Mouse (Mus musculus) kidney, adult 2 months (tissue): ENCODE measurements around the gene Srrt. TPM values are rescaled to one million over a fixed set of nuclear protein-coding genes. Genes with fewer than 3 reads are reported as not detected.

Experiments
- DNase-seq: peaks from one replicate; pipeline ENCODE4 v3.0.0; 2021
- H3K27ac ChIP-seq: fragments of 200-500 bp; 2 replicates; pipeline ENCODE4 v1.5.1; 2012; ENCODE audit warnings: low read depth, low read length, control low read depth, inconsistent platforms; ENCODE audit not compliant: insufficient read depth
- H3K27me3 ChIP-seq: fragments of 200-500 bp; replicated peaks from 2 replicates; pipeline ENCODE4 v1.6.1; 2012; ENCODE audit warnings: mild to moderate bottlenecking, moderate library complexity, low read length, inconsistent platforms; ENCODE audit not compliant: control insufficient read depth, insufficient read depth
- H3K36me3 ChIP-seq: fragments of 200-500 bp; 2 replicates; pipeline ENCODE4 v1.6.1; 2012; ENCODE audit warnings: mild to moderate bottlenecking, moderate library complexity, low read length, inconsistent platforms; ENCODE audit not compliant: control insufficient read depth, insufficient read depth
- H3K4me1 ChIP-seq: fragments of 200-500 bp; 2 replicates; pipeline ENCODE4 v1.6.1; 2011; ENCODE audit warnings: low read length; ENCODE audit not compliant: control insufficient read depth, insufficient read depth
- H3K4me3 ChIP-seq: fragments of 200-500 bp; 2 replicates; pipeline ENCODE4 v1.5.1; 2011; ENCODE audit warnings: mild to moderate bottlenecking, low read depth, low read length, control low read depth; ENCODE audit not compliant: insufficient read depth
- CTCF ChIP-seq: fragments of 200-500 bp; conservative IDR thresholded peaks from 2 replicates; pipeline ENCODE4 v1.5.1; 2011; ENCODE audit warnings: low read depth, mild to moderate bottlenecking, control low read depth, low read length, moderate library complexity, mixed read lengths; ENCODE audit not compliant: insufficient read depth, insufficient read length
- POLR2A ChIP-seq: fragments of 200-500 bp; IDR thresholded peaks from one replicate; pipeline ENCODE4 v1.6.1; 2011; ENCODE audit warnings: low read depth, low read length, control low read depth
- WGBS: fragments of 180-500 bp; shearing (Covaris S2); methylation state at CpG from one replicate; pipeline ENCODE4 v1.1.7; 2018; 5-methylcytosine and 5-hydroxymethylcytosine counted together
- polyA plus RNA-seq: library from polyadenylated mRNA; depleted of rRNA; stranded (reverse); fragments of >200 nt; gene quantifications from 2 replicates; pipeline ENCODE4 v1.2.3, GENCODE M21; 2012

Srrt gene
- polyA plus RNA-seq, 1 experiment = 83.0 TPM

DNA sequence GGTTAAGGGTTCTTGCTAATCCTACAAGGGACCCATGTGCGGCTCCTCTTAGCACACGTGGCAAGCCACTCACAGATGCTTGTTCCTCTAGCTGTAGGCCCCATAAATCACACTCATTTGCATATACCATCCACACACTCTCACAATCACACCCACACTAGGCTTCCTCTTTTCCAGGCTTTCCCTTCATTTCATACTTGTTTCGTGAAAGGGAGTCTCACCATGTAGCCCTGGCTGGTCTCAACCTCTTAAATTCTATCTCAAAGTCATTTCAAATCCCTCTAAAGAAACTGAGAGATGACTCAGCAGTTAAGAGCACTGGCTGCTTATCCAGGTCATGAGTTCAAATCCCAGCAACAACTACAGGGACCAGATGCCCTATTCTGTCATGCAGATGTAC, 1.7 kb downstream of the Srrt start:
- 46% methylated on average over 3 of the region's 3 CpGs for WGBS
- no peak overlapping the region for H3K4me3 ChIP-seq

DNA sequence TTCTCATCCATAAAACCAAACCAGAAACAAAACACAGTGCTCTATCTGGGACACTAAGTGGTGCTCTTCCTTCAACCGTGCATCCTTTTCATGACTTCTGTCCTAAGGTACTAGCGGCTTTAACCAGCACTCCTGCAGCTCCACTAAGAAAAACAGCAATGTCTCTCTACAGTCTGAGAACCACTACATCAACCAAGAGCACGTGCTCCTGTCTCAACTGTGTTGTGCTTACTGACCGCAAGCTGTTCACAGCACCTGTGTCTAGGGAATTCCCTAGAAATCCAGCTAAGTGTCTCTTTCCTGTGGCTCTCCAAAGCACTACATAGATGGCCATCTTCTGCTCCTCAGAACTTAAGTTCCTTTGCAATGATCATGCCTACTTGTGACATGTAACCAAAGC, 2.7 kb downstream of the Srrt start:
- Histone ChIP-seq H3K27ac (no peak overlapping the region), H3K4me3 (no peak overlapping the region), H3K27me3 (no peaks in the 10 kb centered on the region), H3K36me3 (peaks cover 5% of the 10 kb centered on the region), H3K4me1 (peaks cover 9% of the 10 kb centered on the region; the same call in 1 of the 2 replicates)
- TF ChIP-seq CTCF (no peak), POLR2A (no peak)
- WGBS = 43% methylated on average over 4 of the region's 4 CpGs
- DNase-seq = no peak

More for the DNA sequence above, 1.7 kb downstream of the Srrt start:
- Histone ChIP-seq H3K27me3 (no peaks in the 10 kb centered on the region), H3K4me1 (peaks cover 9% of the 10 kb centered on the region; the same call in 1 of the 2 replicates), H3K36me3 (no peaks in the 10 kb centered on the region; the same call in 1 of the 2 replicates), H3K27ac (no peak overlapping the region)
- no peak for DNase-seq
- TF ChIP-seq POLR2A (no peak), CTCF (no peak)

DNA sequence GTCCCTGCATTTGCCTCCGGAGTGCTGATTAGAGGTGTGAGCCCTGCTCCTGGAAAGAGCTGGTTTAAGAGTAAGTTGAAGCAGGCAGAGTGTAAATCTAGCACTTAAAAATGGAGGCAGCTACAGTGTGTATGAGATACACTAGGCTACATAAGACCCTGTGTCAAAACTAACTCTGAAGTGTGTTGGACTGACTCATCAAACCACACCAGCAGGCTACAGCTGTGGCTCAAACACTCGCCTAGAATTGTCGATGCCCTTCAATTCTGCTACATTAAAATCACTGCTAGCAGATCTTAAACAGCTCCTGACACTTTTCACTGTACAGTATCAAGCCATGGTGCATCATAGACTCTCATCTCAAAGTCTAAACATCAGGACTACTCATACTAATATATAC, 3.3 kb downstream of the Srrt start:
- H3K27ac ChIP-seq = no peak overlapping the region
- no peak overlapping the region for H3K4me3 ChIP-seq
- TF ChIP-seq CTCF (no peak), POLR2A (no peak)
- H3K36me3 ChIP-seq = peaks cover 5% of the 10 kb centered on the region
- H3K27me3 ChIP-seq = no peaks in the 10 kb centered on the region
- DNase-seq = no peak
- peaks cover 9% of the 10 kb centered on the region; the same call in 1 of the 2 replicates for H3K4me1 ChIP-seq
- WGBS = 65% methylated on average over 3 of the region's 3 CpGs

DNA sequence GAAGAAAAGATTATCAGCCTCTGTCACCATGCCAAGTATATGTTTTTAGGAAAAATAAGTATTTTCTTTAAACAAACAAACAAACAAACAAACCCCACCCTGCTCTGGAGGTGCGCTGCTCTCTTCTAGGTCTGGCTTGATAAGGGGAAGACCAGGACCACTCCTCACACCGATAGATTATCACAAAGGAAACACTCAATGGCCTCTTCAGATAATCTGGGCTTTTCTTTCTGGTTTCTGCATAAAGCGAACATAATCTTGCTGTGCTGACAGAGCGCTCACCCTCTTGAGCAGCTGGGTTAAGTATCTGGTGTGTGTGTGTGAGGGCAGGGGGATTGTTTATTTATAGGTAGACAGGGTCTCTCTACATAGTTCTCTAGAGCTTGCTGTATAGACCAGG, 3.9 kb downstream of the Srrt start:
- WGBS = 93% methylated on average over 4 of the region's 4 CpGs
- Histone ChIP-seq H3K4me1 (peaks cover 9% of the 10 kb centered on the region; the same call in 1 of the 2 replicates), H3K27me3 (no peaks in the 10 kb centered on the region), H3K27ac (no peak overlapping the region), H3K36me3 (peaks cover 5% of the 10 kb centered on the region), H3K4me3 (no peak overlapping the region)
- no peak for TF ChIP-seq POLR2A
- no peak for TF ChIP-seq CTCF
- no peak for DNase-seq

DNA sequence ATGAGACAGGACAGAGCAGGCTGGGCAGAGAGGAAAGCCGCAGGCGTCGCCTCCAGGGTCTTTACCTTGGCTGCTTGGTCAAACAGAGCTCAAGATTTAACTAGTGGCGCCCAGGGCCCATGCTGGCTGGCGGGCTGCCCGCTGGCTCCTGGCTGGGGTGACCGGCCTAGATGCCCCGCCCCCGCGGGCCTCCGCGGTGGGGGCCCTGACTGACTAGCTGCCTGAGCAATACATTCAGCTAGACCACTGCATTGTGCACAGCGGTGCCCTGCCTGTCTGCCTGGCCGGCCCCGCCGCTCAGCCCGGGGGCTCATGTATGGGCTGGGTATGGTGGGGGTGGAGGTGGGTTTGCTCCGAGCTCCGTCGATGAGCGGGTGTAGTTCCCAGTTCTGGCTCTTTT, 6.2 kb downstream of the Srrt start:
- Histone ChIP-seq H3K27me3 (no peaks in the 10 kb centered on the region), H3K4me3 (no peak overlapping the region), H3K36me3 (peaks cover 5% of the 10 kb centered on the region), H3K4me1 (peaks cover 7% of the 10 kb centered on the region; the same call in 1 of the 2 replicates), H3K27ac (no peak overlapping the region)
- no peak for TF ChIP-seq CTCF
- no peak for TF ChIP-seq POLR2A
- peak; percentile 56 for DNase-seq
- WGBS = 68% methylated on average over 21 of the region's 21 CpGs

DNA sequence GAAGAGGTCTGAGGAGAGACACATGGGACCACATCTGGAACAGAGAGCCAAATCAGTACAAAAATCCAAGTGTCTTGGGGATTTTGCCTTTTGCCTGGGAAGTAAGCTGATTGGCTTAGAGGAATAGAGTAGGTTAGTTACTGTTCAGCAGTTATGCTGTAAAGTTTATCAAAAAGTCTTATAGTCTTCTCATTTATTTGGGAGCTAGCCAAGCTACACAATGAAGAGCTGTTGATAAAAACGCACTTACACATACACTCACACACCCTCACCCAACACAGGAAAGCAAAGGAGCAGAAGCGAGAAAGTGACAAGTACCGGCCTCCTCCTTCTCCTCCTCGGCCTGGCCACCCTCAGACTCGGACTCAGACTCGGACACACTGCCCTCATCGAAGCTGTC, 8.2 kb downstream of the Srrt start:
- H3K4me3 ChIP-seq = no peak overlapping the region
- H3K27me3 ChIP-seq = no peaks in the 10 kb centered on the region
- no peak for TF ChIP-seq CTCF
- no peak for TF ChIP-seq POLR2A
- no peaks in the 10 kb centered on the region; the same call in 1 of the 2 replicates for H3K4me1 ChIP-seq
- DNase-seq = no peak
- 83% methylated on average over 7 of the region's 7 CpGs for WGBS
- H3K36me3 ChIP-seq = peaks cover 5% of the 10 kb centered on the region
- H3K27ac ChIP-seq = no peak overlapping the region

DNA sequence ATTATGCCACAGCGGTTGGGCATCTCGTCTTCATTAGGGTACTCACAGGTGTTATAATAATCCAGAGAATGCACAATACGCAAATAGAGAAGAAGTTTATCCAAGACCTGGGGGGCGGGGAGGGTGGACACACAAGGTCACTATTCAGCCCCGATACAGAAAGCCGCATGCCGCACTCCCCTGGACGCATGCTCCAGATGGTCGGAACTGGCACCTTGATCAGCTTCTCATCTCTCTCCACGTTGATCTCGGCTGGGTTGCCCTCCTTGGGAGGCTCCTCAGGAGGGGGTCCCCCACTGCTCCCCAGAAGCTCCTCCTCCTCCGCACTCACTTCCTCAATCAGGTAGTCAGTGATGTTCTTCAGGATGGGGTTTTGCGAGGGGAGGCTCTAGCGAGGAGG, 10.3 kb downstream of the Srrt start:
- Histone ChIP-seq H3K36me3 (peaks cover 5% of the 10 kb centered on the region), H3K4me1 (no peaks in the 10 kb centered on the region; the same call in 1 of the 2 replicates), H3K4me3 (no peak overlapping the region), H3K27ac (no peak overlapping the region), H3K27me3 (no peaks in the 10 kb centered on the region)
- no peak for TF ChIP-seq CTCF
- 86% methylated on average over 14 of the region's 14 CpGs for WGBS
- DNase-seq = no peak

DNA sequence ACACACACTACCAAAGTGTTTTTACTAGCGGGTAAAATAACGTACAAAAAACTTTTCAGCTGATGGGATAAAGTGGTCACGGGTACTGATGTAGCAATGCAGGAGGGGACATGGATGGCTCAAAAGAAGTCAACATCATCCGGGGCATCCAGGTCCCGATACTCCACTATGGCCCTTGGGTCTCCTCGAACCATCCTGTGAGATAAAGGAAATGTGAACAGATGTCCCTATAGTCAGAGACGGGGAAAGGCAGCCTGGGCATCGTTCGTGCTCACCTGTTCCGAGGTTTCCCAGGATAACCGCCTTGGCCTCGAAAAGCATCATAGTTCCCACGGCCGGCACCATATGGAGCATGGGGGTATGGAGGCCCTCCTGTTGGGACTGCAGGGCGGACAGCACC, 11.8 kb downstream of the Srrt start:
- peaks cover 5% of the 10 kb centered on the region for H3K36me3 ChIP-seq
- DNase-seq = no peak

More for the DNA sequence above, 11.8 kb downstream of the Srrt start:
- 93% methylated on average over 15 of the region's 15 CpGs for WGBS
- Histone ChIP-seq H3K27me3 (no peaks in the 10 kb centered on the region), H3K4me3 (no peak overlapping the region), H3K4me1 (no peaks in the 10 kb centered on the region; the same call in 1 of the 2 replicates), H3K27ac (no peak overlapping the region)
- TF ChIP-seq CTCF (no peak), POLR2A (no peak)
